Mouse (Mus musculus): ENCODE measurements around the gene Dnajc12. TPM values are rescaled to one million over a fixed set of nuclear protein-coding genes. Genes with fewer than 3 reads are reported as not detected.
"Not testable (repeated sequence)": the region's sequence is repeated elsewhere in the genome, so short reads cannot be mapped to it uniquely, and the experiment has no call there.

The Dnajc12 gene
- polyA plus RNA-seq, 1 experiment from 2014 or later = 20.8 TPM

DNA sequence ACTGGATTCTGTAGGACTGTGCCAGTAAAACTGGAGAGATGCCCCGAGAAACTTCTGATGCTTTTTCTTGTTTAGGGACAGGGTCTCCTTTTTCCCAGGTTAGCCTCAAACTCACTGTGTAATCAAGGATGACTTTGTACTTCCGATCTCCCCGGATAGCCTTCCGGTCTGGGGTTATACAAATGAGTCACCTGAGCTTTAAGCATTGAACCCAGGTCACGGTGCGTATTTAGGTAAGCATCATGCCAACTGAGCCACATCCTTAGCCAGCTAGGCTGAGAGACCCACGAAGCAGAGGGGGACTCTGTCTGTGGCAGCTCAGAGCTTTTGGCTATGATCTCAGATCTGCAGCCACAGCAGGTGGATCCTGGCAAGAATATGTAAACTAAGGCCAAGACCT lies 31.6 kb upstream of the Dnajc12 start:
- Histone ChIP-seq H3K4me1 (ENCODE audit: control insufficient read depth, insufficient read depth, low read length) (no peaks in the 10 kb centered on the region), H3K27me3 (ENCODE audit: control insufficient read depth, insufficient read depth, low read length) (no peaks in the 10 kb centered on the region), H3K9ac (replicated peaks; ENCODE audit: low read length) (no peak overlapping the region), H3K9me3 (ENCODE audit: control insufficient read depth, low read length) (no peaks in the 10 kb centered on the region), H3K36me3 (ENCODE audit: control insufficient read depth, insufficient read depth, low read length) (no peaks in the 10 kb centered on the region), H3K4me3 (replicated peaks; ENCODE audit: low read depth, low read length) (no peak overlapping the region), H3K27ac (replicated peaks; ENCODE audit: low read depth, low read length) (no peak overlapping the region), H3K4me2 (ENCODE audit: low read length) (no peak overlapping the region)
- 91% methylated on average over 7 of the region's 7 CpGs for WGBS
- DNase-seq = no peak
- no peak for ATAC-seq (ENCODE audit: low FRiP score, low TSS enrichment)

DNA sequence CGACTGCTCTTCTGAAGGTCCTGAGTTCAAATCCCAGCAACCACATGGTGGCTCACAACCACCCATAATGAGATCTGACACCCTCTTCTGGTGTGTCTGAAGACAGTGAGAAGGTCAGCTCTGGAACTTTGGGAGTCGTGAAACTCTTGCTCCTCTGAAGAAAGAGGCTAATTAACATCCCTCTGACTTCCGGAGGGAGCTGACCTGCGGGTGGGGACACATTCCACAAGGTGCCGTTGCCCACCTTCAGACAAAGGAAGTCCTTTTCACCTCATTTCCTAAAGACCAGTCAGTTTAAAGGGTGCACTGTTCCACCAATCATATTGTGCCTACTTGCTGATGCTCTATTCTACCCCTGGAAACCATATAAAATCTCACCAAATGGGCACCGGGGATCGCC lies 31.1 kb upstream of the Dnajc12 start:
- H3K9me3 ChIP-seq (ENCODE audit: control insufficient read depth, low read length) = not testable (repeated sequence)

DNA sequence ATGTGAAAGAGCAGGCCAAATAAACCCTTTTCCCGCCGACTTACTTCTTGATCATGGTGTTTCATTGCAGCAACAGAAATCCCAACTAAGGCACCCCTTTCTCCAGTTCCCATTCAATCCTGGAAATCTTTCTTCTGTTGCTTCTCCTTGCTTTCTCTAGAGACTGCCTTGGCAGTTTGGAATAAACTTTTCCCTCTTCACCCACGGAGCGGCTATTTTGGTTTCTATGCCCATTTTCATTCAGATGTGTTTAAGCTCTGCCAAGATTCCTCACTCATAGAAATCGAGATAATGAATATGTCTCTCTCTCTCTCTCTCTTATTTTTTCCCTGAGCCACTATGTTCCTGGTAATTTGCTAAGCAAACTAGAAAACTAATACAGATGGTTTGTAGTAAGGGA lies 30.1 kb upstream of the Dnajc12 start:
- no peak for ATAC-seq (ENCODE audit: low FRiP score, low TSS enrichment)
- no peak overlapping the region for H3K27ac ChIP-seq (replicated peaks; ENCODE audit: low read depth, low read length)
- H3K4me3 ChIP-seq (replicated peaks; ENCODE audit: low read depth, low read length) = no peak overlapping the region
- H3K9ac ChIP-seq (replicated peaks; ENCODE audit: low read length) = no peak overlapping the region
- DNase-seq = no peak
- no peaks in the 10 kb centered on the region for H3K9me3 ChIP-seq (ENCODE audit: control insufficient read depth, low read length)
- H3K4me2 ChIP-seq (ENCODE audit: low read length) = no peak overlapping the region
- no peaks in the 10 kb centered on the region for H3K4me1 ChIP-seq (ENCODE audit: control insufficient read depth, insufficient read depth, low read length)
- WGBS = 87% methylated on average over 5 of the region's 5 CpGs
- H3K36me3 ChIP-seq (ENCODE audit: control insufficient read depth, insufficient read depth, low read length) = no peaks in the 10 kb centered on the region
- H3K27me3 ChIP-seq (ENCODE audit: control insufficient read depth, insufficient read depth, low read length) = no peaks in the 10 kb centered on the region

More for the DNA sequence above, 31.1 kb upstream of the Dnajc12 start:
- not testable (repeated sequence) for H3K27ac ChIP-seq (replicated peaks; ENCODE audit: low read depth, low read length); ATAC-seq (ENCODE audit: low FRiP score, low TSS enrichment); H3K9ac ChIP-seq (replicated peaks; ENCODE audit: low read length); H3K4me3 ChIP-seq (replicated peaks; ENCODE audit: low read depth, low read length); H3K4me2 ChIP-seq (ENCODE audit: low read length); H3K27me3 ChIP-seq (ENCODE audit: control insufficient read depth, insufficient read depth, low read length); DNase-seq; H3K36me3 ChIP-seq (ENCODE audit: control insufficient read depth, insufficient read depth, low read length); H3K4me1 ChIP-seq (ENCODE audit: control insufficient read depth, insufficient read depth, low read length)
- whole genome bisulfite sequencing = 90% methylated on average over 7 of the region's 7 CpGs

DNA sequence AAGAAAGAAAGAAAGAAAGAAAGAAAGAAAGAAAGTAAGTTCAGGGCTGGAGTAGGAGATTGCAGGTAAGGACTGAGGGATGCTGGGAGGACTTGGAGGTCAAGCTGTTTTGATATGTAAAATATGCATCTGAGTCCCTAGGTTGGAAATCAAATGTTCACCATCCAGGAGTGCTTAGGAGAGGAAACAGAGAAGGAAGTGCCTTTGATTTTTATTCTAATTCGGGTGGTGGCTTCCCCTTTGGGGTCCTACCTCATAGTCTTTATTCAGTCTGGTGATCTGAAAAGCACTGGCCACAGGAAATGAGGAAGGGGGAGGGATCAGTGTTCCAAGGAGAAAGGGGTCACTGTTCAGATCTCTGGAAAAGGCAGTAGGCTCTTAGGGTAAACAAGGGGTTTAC lies 21.7 kb upstream of the Dnajc12 start:
- WGBS = 68% methylated on average over 1 of the region's 1 CpGs
- no peaks in the 10 kb centered on the region for H3K36me3 ChIP-seq (ENCODE audit: control insufficient read depth, insufficient read depth, low read length)
- H3K9ac ChIP-seq (replicated peaks; ENCODE audit: low read length) = no peak overlapping the region
- no peak for ATAC-seq (ENCODE audit: low FRiP score, low TSS enrichment)
- DNase-seq = no peak
- H3K4me2 ChIP-seq (ENCODE audit: low read length) = no peak overlapping the region
- H3K9me3 ChIP-seq (ENCODE audit: control insufficient read depth, low read length) = no peaks in the 10 kb centered on the region
- no peak overlapping the region for H3K27ac ChIP-seq (replicated peaks; ENCODE audit: low read depth, low read length)
- no peaks in the 10 kb centered on the region for H3K27me3 ChIP-seq (ENCODE audit: control insufficient read depth, insufficient read depth, low read length)
- H3K4me1 ChIP-seq (ENCODE audit: control insufficient read depth, insufficient read depth, low read length) = no peaks in the 10 kb centered on the region
- H3K4me3 ChIP-seq (replicated peaks; ENCODE audit: low read depth, low read length) = no peak overlapping the region

DNA sequence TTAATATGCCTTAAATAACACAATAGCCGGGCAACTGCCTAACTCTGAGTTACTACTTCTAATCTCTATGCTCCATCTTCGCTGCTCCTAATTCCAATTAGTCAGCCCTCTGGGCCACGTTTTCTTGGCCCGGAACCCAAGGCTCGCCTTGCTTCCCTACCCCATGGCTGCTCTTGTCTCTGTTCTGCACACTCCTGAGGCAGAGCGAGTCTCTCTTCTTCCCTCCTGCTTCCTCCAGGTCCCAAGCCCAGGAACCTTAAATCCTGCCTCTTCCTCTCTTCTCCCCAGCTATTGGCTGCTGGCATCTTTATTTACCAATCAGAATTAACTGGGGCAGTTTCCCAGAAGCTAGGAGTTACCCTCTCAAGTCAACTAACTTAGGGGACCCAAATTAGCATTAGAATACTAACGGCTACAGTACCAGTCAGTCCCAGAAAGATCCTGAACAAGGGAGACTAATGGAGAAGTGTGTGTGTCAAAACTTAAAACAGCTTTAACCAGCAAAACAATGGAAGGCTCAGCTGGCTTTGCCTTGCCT lies 16.3 kb upstream of the Dnajc12 start:
- DNase-seq (no peak), ATAC-seq (ENCODE audit: low FRiP score, low TSS enrichment) (no peak)
- no peaks in the 10 kb centered on the region for H3K36me3 ChIP-seq (ENCODE audit: control insufficient read depth, insufficient read depth, low read length)
- no peak overlapping the region for H3K27ac ChIP-seq (replicated peaks; ENCODE audit: low read depth, low read length)
- WGBS = 62% methylated on average over 7 of the region's 7 CpGs
- H3K27me3 ChIP-seq (ENCODE audit: control insufficient read depth, insufficient read depth, low read length) = no peaks in the 10 kb centered on the region
- no peak overlapping the region for H3K4me2 ChIP-seq (ENCODE audit: low read length)
- H3K9ac ChIP-seq (replicated peaks; ENCODE audit: low read length) = no peak overlapping the region
- no peak overlapping the region for H3K4me3 ChIP-seq (replicated peaks; ENCODE audit: low read depth, low read length)
- H3K4me1 ChIP-seq (ENCODE audit: control insufficient read depth, insufficient read depth, low read length) = no peaks in the 10 kb centered on the region
- H3K9me3 ChIP-seq (ENCODE audit: control insufficient read depth, low read length) = no peaks in the 10 kb centered on the region

DNA sequence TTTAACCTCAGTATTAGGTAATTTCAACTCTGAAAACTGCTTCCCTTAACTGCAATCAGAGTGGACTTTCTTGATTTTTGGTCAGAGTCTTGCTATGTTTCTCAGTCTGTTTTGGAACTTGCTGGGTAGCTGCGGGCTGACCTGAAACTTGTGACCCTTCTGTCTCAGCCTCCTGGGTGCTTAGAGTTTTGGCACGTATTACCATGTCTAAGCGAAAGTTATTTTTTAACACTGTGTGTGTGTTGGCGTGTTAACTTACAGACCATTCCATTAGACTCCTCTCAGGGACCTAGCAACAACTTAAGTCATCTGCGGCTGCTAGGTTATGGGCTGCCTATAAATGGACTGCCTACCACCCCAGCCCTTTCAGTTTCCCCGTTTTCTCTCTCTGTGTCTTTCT lies 14.9 kb upstream of the Dnajc12 start:
- Histone ChIP-seq H3K9ac (replicated peaks; ENCODE audit: low read length) (no peak overlapping the region), H3K27me3 (ENCODE audit: control insufficient read depth, insufficient read depth, low read length) (no peaks in the 10 kb centered on the region), H3K4me1 (ENCODE audit: control insufficient read depth, insufficient read depth, low read length) (no peaks in the 10 kb centered on the region), H3K9me3 (ENCODE audit: control insufficient read depth, low read length) (no peaks in the 10 kb centered on the region), H3K36me3 (ENCODE audit: control insufficient read depth, insufficient read depth, low read length) (no peaks in the 10 kb centered on the region), H3K27ac (replicated peaks; ENCODE audit: low read depth, low read length) (no peak overlapping the region), H3K4me2 (ENCODE audit: low read length) (no peak overlapping the region), H3K4me3 (replicated peaks; ENCODE audit: low read depth, low read length) (no peak overlapping the region)
- ATAC-seq (ENCODE audit: low FRiP score, low TSS enrichment) = no peak
- 80% methylated on average over 6 of the region's 6 CpGs for WGBS
- DNase-seq = no peak

DNA sequence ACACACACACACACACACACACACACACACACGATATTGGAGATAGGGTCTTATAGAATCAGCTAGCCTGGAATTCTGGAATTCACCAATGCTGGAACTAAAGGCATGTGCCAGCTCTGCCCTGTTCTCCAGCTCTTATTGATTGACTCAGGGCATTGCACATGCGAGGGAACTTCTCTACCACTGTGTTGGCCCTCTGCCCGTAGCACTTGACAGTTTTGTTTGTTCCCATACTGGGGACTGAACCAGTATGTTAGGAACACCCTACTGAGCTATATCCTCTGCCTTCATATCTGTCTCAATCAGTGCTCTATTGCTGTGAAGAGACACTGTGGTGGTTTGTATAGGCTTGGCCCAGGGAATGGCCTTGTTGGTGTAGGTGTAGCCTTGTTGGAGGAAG lies 14.2 kb upstream of the Dnajc12 start:
- Histone ChIP-seq H3K27ac (replicated peaks; ENCODE audit: low read depth, low read length) (no peak overlapping the region), H3K4me3 (replicated peaks; ENCODE audit: low read depth, low read length) (no peak overlapping the region), H3K9me3 (ENCODE audit: control insufficient read depth, low read length) (no peaks in the 10 kb centered on the region), H3K36me3 (ENCODE audit: control insufficient read depth, insufficient read depth, low read length) (no peaks in the 10 kb centered on the region), H3K4me1 (ENCODE audit: control insufficient read depth, insufficient read depth, low read length) (no peaks in the 10 kb centered on the region), H3K27me3 (ENCODE audit: control insufficient read depth, insufficient read depth, low read length) (no peaks in the 10 kb centered on the region), H3K9ac (replicated peaks; ENCODE audit: low read length) (no peak overlapping the region), H3K4me2 (ENCODE audit: low read length) (no peak overlapping the region)
- no peak for ATAC-seq (ENCODE audit: low FRiP score, low TSS enrichment)
- WGBS = 91% methylated on average over 3 of the region's 3 CpGs
- no peak for DNase-seq

DNA sequence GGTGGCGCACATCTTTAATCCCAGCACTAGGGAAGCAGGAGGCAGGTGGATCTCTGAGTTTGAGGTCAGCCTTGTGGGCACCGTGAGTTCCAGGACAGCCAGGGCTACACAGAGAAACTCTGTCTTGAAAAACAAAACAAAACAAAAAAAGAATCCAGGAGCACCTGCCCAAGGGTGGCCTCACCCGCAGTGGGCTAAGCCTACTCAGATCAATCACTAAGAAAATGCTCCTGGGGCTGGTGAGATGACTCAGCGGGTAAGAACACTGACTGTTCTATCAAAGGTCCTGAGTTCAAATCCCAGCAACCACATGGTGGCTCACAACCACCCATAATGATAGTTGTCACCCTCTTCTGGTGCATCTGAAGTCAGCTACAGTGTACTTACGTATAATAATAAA lies 5.9 kb upstream of the Dnajc12 start:
- H3K27ac ChIP-seq (replicated peaks; ENCODE audit: low read depth, low read length) = no peak overlapping the region
- H3K4me3 ChIP-seq (replicated peaks; ENCODE audit: low read depth, low read length) = no peak overlapping the region
- no peaks in the 10 kb centered on the region for H3K36me3 ChIP-seq (ENCODE audit: control insufficient read depth, insufficient read depth, low read length)
- H3K4me2 ChIP-seq (ENCODE audit: low read length) = no peak overlapping the region
- WGBS = 87% methylated on average over 5 of the region's 5 CpGs
- DNase-seq = no peak
- ATAC-seq (ENCODE audit: low FRiP score, low TSS enrichment) = no peak
- no peaks in the 10 kb centered on the region for H3K9me3 ChIP-seq (ENCODE audit: control insufficient read depth, low read length)
- H3K4me1 ChIP-seq (ENCODE audit: control insufficient read depth, insufficient read depth, low read length) = peaks cover under 1% of the 10 kb centered on the region; the same call in 1 of the 2 replicates
- no peak overlapping the region for H3K9ac ChIP-seq (replicated peaks; ENCODE audit: low read length)
- H3K27me3 ChIP-seq (ENCODE audit: control insufficient read depth, insufficient read depth, low read length) = peaks cover 4% of the 10 kb centered on the region; the same call in 1 of the 2 replicates

DNA sequence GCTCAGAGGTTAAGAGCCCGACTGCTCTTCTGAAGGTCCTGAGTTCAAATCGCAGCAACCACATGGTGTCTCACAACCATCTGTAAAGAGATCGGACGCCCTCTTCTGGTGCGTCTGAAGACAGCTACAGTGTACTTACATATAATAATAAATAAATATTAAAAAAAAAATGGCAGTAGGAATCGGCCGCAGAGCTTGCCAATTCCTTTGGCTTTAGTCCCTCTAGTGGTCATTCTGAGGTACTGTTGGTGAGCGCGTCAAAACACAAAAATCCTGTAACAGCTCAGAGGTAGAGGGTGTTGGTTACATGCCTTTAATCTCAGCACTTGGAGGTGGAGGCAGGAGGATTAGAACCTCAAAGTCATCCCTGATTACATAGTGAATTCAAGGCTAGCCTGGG lies 4.8 kb upstream of the Dnajc12 start:
- Histone ChIP-seq H3K9me3 (ENCODE audit: control insufficient read depth, low read length) (no peaks in the 10 kb centered on the region), H3K36me3 (ENCODE audit: control insufficient read depth, insufficient read depth, low read length) (no peaks in the 10 kb centered on the region), H3K27me3 (ENCODE audit: control insufficient read depth, insufficient read depth, low read length) (peaks cover 4% of the 10 kb centered on the region; the same call in 1 of the 2 replicates), H3K9ac (replicated peaks; ENCODE audit: low read length) (no peak overlapping the region), H3K27ac (replicated peaks; ENCODE audit: low read depth, low read length) (no peak overlapping the region), H3K4me1 (ENCODE audit: control insufficient read depth, insufficient read depth, low read length) (peaks cover 8% of the 10 kb centered on the region; the same call in 1 of the 2 replicates), H3K4me2 (ENCODE audit: low read length) (no peak overlapping the region), H3K4me3 (replicated peaks; ENCODE audit: low read depth, low read length) (no peak overlapping the region)
- WGBS = 20% methylated on average over 9 of the region's 9 CpGs
- DNase-seq (peak; percentile 86), ATAC-seq (ENCODE audit: low FRiP score, low TSS enrichment) (0 out of 2 replicates have a peak, but pooled peaks have one; percentile 21)

All from midbrain, embryonic 14.5 days (tissue).